Mouse (Mus musculus): ENCODE results near the gene Osbpl7.

- TF ChIP-seq POLR2A (IDR thresholded peaks at IDR 0.05; ENCODE audit: borderline replicate concordance, control insufficient read depth, low read depth, low read length), result no peak
- peak; percentile 18; the same call in 1 of the 2 replicates for TF ChIP-seq CTCF (IDR thresholded peaks at IDR 0.05; ENCODE audit: control insufficient read depth, insufficient read depth, low read length)
Measured at GRCm38 (mm10) chr11:97072533-97072932, 22.1 kb downstream of the Osbpl7 start.
